Mouse (Mus musculus): ENCODE measurements at regions not wholly inside any gene's neighbourhood (a gene's known extent, or its start where the extent isn't known, plus 50 kb on each side); places are given as distances from the start of the nearest gene placed in this dataset.
A peak's percentile ranks its signal among the peaks of the same experiment; 100 is the strongest.

DNA sequence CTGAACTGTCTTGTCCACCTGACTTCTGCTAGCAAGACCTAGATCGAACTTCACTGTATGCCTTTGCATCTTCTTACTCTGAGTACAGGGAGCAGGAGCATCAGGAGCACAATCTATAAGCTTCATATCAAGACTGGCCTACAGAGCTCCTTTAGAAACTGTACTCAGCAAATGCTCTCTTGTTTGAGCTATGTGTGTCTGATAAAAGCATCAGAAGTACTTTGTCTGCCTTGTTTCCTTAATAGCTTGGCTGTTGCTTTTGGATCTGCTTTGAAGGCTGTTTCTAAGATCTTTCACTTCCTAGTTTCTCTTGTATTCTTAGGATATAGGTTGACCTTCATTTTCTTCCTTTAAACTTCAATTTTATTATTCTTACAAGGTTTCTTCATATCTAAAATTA, 175.3 kb upstream of the Cypt12 start:
- no peak for DNase-seq

- DNase-seq: no peak
These were observed 169.1 kb upstream of the Cypt12 start for GRCm38 (mm10) chr3:17779152-17779551.

- DNase-seq: no peak
These were observed 164.1 kb upstream of the Cypt12 start for GRCm38 (mm10) chr3:17784076-17784475.

GRCm38 (mm10) chr3:17784587-17784986, 163.6 kb upstream of the Cypt12 start:
- DNase-seq: no peak

GRCm38 (mm10) chr3:17785106-17786022, 162.8 kb upstream of the Cypt12 start:
- no peak for DNase-seq

DNA sequence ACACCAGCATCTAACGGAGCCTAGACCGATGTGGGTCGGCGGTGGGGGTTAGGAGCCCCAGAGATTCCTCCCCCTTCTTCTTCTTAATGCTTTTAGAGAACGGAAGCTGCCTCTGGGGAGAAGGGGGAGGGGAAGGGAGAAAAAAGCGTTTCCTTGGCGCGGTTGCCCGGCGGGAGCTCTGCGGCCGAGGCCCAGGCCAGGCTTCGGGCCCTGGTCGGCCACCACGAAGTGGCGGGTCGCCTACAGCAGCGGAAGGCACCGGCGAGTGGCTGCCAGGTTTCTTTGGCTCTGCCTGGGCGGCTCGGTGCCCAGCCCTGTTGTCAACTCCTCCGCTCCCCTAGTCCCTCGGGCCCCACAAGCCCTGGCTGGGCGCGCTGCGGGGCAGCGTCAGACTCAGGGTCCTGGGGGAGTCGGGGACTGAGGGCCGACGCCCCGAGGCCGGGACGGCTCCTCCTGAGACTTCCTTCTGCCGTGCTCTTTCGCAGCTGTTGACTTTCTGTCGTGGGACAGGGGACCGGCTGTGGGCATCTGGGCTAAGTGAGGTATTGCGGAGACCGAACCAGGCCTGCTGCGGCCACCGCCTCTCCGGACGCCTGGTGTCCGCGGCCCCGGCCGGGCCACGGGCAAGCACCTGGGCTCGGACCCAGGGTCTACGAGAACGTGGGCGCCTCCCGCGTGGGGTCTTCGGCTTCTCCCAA, 162.0 kb upstream of the Cypt12 start:
- peak; percentile 55 for DNase-seq

GRCm38 (mm10) chr3:17786721-17787442, 161.3 kb upstream of the Cypt12 start:
- DNase-seq: peak; percentile 67

DNA sequence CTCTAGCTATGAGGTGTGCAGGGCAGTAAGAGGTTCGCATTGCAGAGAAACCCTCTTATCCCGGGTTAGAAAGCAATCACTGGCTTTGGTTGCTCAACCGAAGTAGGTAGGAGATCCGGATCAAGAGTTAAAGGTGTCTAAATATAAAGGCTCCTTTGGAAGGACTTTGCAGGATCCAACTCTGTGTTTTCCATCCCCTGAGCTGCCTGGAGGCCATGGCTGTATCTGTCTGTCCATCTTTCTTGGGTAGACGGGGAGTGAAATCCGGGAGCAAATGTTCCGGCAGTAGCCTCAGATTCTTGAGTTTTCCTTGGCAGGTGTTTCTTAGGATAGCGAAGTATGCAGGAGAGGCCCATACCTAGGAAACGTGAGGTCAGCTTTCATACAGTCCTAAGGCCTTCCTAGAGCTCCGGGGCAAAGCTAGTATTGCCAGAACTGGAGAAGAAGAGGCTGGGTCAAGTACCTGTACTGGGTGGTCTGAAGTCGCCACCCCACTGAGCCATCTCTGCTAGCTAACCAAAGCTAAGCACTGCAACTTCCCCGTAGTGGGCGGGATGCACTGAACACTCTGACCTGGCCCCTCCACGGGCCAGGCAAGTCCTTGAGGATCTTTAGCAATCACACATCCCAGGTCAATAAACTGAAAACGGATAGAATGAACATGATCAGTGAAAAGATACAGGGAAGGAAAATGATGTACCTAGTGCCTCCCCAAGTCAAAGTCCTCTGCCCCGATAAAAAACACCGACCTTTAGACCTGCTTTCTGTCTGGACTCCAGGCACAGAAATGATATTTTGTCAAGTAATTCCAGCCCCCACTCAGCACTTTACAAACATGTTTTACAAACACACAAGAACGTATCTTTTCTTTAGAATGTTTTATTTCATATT, 160.5 kb upstream of the Cypt12 start:
- DNase-seq: no peak

DNA sequence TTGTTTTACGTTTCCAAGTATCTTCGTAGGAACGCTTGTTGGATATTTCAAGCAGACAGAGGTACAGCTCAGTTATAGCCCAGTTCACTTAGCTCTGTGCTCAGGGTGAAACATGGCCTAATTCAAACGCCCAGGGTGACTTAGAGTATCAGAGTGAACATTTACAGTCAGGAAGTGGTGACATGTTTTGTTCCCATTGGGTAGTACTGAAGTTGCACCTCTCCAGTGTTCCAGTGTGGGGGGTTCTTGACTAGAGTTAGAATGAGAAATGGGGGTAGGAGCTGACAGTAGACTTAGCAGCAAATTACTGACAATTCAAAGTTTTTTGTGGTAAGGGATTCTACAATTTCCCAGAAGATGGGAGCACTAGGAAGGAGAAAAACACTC, 159.9 kb upstream of the Cypt12 start:
- DNase-seq: no peak

GRCm38 (mm10) chr3:17788778-17789299, 159.4 kb upstream of the Cypt12 start:
- DNase-seq: no peak

DNA sequence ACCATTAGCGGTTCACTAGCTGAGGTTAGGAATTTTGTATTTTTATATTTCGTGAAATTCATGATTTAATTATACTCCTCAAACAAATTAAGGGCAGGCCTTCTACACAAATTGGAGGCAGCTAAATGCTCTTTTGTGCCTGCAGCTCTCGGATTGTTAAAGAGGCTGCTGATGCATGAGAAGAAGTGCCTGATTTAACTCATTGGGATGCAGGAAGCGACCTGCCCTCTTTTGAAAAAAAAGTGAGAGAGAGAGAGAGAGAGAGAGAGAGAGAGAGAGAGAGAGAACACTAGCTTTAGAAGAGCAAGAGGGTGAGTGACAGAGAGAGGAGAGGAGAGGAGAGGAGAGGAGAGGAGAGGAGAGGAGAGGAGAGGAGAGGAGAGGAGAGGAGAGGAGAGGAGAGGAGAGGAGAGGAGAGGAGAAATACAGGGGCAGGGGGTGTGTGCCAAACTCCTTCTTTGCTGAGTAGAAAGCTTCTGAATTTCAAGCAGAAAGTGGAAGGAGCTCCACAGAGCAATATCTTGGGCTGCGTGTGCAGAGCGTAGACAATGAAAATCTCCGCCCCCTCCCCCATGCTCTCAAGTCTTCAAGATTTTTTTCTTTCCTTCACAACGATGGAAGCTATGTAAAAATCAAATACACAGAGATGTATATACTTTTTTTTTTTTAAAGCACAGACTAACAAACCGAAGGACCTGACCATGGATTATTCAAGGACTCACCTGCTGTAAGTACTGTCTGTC, 158.6 kb upstream of the Cypt12 start:
- peak; percentile 66 for DNase-seq

GRCm38 (mm10) chr3:17790331-17790730, 157.9 kb upstream of the Cypt12 start:
- DNase-seq: peak; percentile 35

- no peak for DNase-seq
These were observed 157.4 kb upstream of the Cypt12 start for GRCm38 (mm10) chr3:17790816-17791215.

DNA sequence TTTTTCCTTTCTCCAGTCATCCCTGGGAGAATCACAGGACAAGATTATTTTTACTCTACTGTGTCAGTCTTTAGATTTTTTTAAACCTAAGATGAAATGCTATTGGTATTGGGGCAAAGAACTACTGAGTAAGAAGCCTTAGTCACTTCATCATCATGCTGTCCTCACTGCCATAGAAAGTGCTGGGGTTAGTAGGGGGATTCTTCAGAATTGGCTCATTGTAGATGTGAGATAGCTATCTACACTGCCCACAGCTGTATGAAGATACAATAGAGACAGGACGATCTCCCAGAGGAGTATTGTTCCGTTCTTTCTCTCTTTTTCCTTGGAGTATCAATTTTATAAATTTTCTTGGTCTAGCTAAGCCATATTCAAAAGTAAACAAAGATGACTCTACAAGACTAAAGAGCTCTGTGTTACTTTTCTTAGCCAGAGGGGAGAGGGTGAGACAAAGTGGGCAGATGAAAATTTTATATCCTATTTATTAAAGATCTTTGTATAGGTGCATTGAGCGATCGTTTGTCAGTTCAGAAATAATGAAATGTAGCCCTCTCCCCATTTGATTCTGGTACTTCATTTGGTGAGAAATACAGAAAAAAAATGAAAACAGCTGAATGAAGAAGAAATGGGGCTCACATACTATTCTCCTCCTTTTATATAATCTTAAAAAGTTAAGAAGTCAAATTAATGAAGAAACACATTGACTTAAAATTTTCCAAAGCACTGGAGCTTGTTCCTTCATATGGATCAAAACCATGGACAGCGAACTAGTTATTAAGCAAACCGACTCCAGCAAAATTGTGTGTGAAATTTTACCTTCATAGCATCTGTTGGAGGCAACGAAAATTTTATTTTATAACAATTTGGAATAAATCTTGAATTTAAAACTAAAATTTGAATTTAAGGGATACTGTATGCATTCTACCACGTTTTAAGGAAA, 156.6 kb upstream of the Cypt12 start:
- no peak for DNase-seq

- no peak for DNase-seq
These were observed 155.6 kb upstream of the Cypt12 start for GRCm38 (mm10) chr3:17792537-17793039.

DNA sequence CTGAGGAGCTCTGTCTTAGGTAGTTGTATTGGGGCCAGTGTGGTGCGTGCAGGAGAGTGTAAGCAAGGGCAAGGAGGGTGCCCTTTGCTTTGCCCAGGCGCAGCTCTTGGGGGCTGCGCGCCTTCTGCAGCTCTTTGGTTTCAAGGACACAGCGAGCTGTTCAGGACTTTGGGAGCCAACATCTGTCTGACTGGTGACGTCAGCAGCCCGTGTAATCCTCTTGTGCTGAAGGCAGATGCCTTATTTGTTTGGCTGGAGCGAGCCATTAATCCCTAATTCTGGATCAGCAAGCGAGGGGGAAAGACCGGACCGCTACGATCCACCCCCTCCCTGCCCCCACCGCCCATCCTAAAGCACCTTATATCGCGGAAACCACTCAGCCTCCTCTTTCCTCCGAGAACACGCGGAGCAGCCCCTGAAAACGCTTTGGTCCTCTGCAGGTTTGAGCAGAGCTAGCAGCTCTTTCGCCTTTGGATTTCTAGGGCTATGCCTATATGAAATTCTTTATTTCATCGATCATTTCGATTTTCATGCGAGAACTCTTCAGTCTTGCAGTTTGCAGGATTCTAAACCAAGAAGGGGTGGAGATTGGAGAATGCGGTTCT, 154.5 kb upstream of the Cypt12 start:
- peak; percentile 61 for DNase-seq

DNA sequence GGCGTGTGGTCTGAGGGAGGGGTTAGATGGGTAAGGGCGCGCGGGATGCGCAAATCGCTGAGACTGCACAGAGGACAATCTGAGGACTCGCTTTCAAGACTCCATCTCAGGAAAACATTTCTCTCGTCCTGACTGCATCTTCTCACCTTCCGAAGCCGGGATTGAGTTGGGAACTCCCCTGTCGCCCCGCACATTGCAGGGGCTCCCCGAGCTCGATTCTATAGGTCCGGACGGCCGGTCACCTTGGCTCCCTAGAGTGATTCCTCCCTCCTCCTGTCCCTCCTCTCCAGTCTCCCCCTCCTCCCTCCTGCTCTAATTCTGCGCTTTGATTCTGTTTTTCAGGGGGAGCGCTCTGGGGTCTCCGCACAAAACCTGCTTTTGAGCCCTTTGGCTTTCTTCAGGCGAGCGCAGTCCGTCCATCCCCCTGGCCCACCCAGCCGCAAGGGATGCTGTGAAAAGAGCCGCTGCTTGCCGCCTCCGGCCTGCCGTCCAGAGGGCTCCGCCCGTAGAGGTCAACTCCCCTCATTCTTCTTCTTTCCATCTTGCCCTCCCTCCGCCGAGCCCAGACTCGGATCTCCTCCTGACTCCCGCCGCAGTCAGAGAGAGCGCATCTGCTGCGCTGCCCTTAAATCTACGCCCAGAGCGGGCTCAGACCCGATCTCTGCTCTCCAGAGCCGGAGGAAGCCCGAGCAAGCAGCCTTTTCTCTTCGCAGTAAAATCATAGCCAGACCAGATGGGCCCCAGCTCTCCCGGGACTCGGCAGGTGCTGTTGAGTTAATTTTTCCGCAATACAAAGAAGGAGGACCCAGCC, 153.8 kb upstream of the Cypt12 start:
- peak; percentile 54 for DNase-seq

Measured in right cerebral cortex, postnatal 4 days (tissue).